ENCODE assay signal across 24 mouse cellular contexts in the genomic region with DNA sequence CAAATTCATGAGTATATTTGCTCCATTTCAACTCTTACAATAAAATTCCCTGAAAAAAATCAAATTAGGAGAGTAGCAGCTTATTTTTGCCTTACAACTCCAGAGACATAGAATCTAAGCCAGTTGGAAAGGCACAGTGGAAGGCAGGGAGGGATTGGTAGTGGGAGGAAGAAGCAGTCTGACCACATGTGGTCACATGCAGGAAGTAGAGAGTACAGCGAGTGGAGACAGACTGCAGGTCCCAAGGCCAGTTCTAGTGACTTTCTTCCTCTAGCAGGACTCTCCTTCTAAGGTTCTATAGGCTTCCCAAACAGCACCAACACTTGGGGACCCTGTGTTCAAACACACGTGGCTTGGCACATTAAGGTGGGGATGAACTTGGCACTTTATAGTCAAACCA.
"Had no signal": no experiment of that assay in that cellular context is flagged by ENCODE, and none has a peak within 500 bp of the region (broad histone marks: within the 10 kb centered on the region; RNA-seq: fewer than 3 reads in every experiment).

No protein-coding gene starts in this region.

- H3K9me3 ChIP-seq: liver, embryonic 13.5 days; liver, embryonic 15.5 days; lung, embryonic 15.5 days; midbrain, embryonic 10.5 days; midbrain, embryonic 12.5 days; neural tube, embryonic 13.5 days; neural tube, embryonic 15.5 days had no signal

- H3K36me3 ChIP-seq: liver, embryonic 13.5 days; liver, embryonic 15.5 days; lung, embryonic 15.5 days; midbrain, embryonic 10.5 days; midbrain, embryonic 12.5 days; neural tube, embryonic 13.5 days; neural tube, embryonic 15.5 days had no signal

- H3K4me3 ChIP-seq: liver, embryonic 13.5 days; liver, embryonic 15.5 days; lung, embryonic 15.5 days; midbrain, embryonic 10.5 days; midbrain, embryonic 12.5 days; myocyte; neural tube, embryonic 13.5 days; neural tube, embryonic 15.5 days had no signal

- ATAC-seq: liver, postnatal 0 days; lung, postnatal 0 days; midbrain, embryonic 16.5 days had no signal

- H3K4me1 ChIP-seq: liver, embryonic 13.5 days; liver, embryonic 15.5 days; lung, embryonic 15.5 days; midbrain, embryonic 10.5 days; midbrain, embryonic 12.5 days; neural tube, embryonic 13.5 days; neural tube, embryonic 15.5 days had no signal

- H3K9ac ChIP-seq: liver, embryonic 13.5 days; liver, embryonic 15.5 days; liver, postnatal 0 days; lung, embryonic 15.5 days; midbrain, embryonic 12.5 days; neural tube, embryonic 13.5 days; neural tube, embryonic 15.5 days had no signal

- H3K27me3 ChIP-seq: liver, embryonic 13.5 days; liver, embryonic 15.5 days; lung, embryonic 15.5 days; midbrain, embryonic 12.5 days; neural tube, embryonic 13.5 days; neural tube, embryonic 15.5 days had no signal

- DNase-seq: liver, embryonic 13.5 days; liver, postnatal 0 days; lung, adult 2 months; lung, postnatal 14 days; midbrain, embryonic 14.5 days; retina, postnatal 1 day; right cerebral cortex, adult 18-20 months; right cerebral cortex, postnatal 25 days; right cerebral cortex, postnatal 4 days; spleen, adult 18-20 months; thymus, adult 2 months; thymus, postnatal 14 days; thymus, postnatal 36 days had no signal

- H3K4me2 ChIP-seq: liver, embryonic 11.5 days; liver, embryonic 13.5 days; liver, embryonic 15.5 days; lung, embryonic 15.5 days; midbrain, embryonic 12.5 days; neural tube, embryonic 13.5 days; neural tube, embryonic 15.5 days had no signal

- H3K27ac ChIP-seq: liver, embryonic 13.5 days; liver, embryonic 15.5 days; lung, embryonic 15.5 days; macrophage; midbrain, embryonic 10.5 days; midbrain, embryonic 12.5 days; neural tube, embryonic 13.5 days; neural tube, embryonic 15.5 days had no signal
